Mouse (Mus musculus): ENCODE data around the gene Kif24.

Kif24 gene

DNA sequence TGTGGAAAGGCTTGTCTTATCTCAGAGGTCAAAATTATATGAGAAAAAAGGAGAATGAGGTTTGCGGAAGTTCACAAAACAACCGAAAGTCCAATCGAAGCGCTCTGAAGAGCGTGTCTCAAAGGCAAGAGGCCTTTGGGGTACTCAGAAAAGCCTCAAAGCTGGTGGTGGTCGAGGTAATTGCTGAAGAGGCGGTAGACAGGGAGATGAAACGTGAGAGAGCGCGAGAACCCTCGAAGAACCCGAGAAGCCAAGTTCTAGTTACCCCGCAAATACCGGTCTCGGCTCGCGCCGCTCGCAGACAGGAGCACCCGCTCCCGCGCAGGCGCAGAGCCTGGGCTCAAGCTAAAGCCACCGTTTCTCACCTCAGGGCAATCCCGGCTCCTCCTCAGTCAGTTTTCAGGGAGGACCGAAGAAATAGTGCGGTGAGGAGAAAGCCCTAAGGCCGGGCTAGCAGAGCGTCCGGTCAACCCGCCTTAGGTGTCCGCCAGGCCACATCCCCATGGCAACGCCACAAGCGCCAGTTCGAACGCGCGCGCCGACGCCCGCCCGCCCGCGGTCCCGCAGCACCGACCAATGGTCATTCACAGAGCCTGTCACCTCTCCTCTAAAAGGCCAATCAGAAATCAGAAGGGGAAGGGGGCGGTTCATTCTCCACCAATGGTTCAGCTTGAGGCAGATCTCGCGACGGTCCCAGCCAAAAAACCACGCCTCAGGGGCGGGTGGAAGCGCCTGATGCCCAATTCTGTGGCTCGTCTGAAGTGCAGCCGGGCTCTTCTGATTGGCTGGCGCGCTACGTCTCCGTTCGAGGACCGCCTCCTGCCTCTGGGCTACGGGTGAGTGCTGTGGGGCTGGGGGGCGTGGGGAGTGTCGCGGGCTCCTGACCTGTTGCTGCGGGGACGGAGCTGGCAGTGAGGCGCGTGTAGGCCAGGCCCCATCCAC lies at the start of gene Kif24, which contains the start of gene Nudt2:
Kif24 (minus strand) TSS at position 543 of the 942 bp plus-strand sequence.
Nudt2 (plus strand) TSS at position 807 of the 942 bp plus-strand sequence.
- DNase-seq (ENCODE audit: low read depth in 1 of 2, low spot score in 2 of 2): peak; percentile 93 to 97

DNA sequence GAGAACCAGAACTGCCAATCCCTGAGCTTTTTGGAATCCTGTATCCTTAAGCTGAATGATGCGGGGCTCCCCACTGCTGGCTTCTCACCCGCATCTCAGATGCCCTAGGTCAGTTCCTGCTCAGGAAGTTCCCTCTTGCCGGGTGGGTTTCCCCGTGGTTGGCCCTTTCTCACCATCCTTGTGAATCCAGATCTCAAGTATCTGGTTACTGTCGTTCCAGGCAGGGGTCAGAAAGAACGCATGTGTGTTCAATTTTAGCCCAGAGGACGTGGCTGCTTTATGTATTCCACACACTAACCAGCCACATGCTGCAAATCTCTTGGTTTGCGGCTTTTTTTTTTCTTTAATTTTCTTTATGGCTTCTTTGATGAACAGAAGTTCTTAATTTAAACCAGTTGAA lies 49.0 kb upstream of the Kif24 start:
- DNase-seq (ENCODE audit: low read depth in 1 of 2, low spot score in 2 of 2): no peak

DNA sequence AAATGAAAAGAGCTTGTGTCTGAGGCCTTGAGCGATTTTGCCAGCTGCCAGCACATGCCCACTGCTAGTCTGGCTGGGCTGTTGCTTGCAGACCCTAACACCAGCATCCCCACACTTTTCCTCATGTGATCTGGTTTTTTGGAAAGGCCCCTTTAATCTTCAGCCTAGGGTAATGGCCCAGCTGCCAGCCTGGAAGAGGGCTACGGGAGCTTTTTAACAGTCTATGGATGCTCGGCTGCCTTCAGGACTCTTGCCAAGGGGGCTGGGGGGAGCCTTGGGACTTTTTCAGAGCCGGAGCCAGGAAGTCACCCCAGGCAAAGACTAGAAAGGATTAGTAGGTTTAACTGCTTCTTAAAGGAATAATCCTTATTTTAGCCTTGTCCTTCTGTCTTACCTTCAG lies 48.6 kb upstream of the Kif24 start:
- DNase-seq (ENCODE audit: low read depth in 1 of 2, low spot score in 2 of 2): no peak

DNA sequence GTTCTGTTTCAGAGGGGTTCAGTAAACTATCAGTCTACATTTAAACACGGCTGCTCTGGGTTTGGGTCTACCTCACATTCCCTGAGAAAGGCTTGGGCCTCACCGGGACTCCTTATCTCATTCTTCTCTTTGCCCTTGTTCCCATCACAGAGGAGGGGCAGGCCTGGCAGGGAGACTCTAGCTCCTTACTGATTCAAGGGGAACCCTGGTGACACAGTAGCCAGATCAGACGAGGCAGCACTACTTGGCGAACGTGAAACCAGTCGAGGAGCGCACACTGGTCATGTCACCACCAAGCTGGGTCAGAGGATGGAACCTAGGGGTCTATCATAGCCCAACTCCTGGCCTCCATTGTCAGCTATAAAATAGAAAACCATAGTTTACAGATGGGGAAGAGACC lies 43.3 kb upstream of the Kif24 start:
- no peak for DNase-seq (ENCODE audit: low read depth in 1 of 2, low spot score in 2 of 2)

DNA sequence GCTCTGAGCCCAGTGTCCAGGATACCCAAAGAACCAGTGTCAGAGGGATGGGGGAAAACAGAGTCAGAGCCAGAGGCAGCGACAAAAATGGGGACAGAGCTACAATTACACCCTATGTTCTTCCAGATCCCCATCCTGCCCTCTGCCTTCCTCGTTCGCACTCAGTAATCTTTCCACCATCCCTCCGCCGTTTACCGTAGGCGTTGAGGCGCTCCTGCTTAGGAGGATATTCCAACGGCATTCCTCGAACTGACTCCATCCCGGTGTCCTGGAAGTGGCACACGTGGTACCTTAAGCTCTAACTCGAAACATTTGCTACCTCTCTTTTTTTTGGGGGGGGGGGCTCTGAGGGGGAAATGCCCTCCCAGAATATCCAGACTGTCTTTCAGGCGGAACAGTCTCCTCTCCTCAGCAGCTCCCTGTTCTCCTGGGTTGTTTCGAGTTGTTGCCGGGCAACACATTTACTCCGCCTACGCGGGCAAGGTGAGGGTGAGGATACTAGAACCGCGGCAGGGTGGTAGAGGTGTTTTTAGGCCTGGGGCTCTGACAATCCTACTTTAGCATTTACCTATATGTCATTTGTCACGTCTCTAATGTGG lies 42.7 kb upstream of the Kif24 start:
- DNase-seq (ENCODE audit: low read depth in 1 of 2, low spot score in 2 of 2): no peak

DNA sequence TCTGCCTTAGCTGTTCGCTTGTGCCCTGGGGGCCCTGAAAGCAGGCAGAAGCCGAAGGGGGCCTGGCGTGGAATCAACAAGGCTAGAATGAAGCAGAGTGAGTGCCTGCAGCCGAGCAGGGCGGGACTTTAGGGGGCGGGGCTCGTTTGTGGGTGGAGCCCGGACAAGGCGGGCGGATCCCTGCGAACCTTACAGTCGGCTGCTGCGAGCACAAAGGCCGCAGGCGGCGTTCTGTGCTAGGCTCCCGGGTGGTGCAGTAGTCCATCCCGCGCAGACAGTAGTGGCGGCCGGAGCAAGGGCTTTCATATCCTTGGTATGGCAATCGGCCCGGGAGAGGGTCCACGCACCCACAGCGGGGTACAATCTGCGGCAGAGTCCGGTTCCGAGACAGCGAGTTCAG lies 42.2 kb upstream of the Kif24 start:
- peak; percentile 22 to 67 for DNase-seq (ENCODE audit: low read depth in 1 of 2, low spot score in 2 of 2)

DNA sequence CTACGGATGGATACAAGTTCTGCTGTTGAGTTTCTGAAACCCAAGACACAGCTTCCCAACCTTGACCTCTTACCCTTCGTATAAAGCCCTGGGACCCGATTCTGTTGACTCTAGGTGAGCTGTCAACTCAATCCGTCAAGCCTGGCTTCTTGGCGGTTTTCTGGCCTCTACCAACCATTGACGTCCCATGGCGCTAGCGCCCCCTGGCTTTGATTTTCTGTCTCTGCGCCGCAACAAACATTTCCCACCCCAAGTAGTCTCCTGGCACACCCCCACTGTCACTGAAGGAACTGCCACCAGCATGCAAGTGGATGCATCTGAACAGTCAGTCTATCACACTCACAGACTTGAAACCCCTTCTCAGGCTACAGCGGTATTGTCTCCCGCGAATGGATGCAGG lies 41.5 kb upstream of the Kif24 start:
- DNase-seq (ENCODE audit: low read depth in 1 of 2, low spot score in 2 of 2): peak; percentile 26

DNA sequence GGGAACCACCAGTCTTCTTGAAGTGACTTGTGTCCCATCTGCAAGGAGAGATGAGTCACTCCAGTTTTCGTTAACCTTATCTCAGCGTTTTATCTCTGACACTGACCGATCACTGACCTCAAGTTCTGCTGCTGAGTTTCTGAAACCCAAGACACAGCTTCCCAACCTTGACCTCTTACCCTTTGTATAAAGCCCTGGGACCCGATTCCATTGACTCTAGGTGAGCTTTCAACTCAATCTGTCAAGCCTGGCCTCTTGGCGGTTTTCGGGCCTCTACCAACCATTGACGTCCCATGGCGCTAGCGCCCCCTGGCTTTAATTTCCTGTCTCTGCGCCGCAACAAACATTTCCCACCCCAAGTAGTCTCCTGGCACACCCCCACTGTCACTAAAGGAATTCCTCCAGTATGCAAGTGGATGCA lies 40.5 kb upstream of the Kif24 start:
- DNase-seq (ENCODE audit: low read depth in 1 of 2, low spot score in 2 of 2): no peak

DNA sequence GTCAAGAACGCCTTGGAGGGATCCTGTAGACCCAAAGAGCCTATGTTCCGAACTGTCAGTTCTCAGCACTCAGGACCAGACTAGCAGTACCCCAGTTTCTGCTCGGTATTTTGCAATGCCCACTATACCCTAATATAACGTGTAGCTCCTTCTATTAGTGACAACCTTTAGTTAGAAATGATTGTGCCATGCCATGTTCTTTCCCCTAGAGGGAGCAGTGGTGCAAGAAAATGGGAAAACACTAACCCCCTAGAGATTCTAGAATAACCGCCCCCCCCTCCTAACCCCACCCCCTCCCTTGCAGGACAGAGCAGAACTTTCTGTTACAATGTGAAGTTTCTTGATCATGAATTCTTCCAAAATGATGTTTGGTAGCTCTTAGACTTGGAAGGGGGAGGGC lies 39.6 kb upstream of the Kif24 start:
- no peak for DNase-seq (ENCODE audit: low read depth in 1 of 2, low spot score in 2 of 2)

DNA sequence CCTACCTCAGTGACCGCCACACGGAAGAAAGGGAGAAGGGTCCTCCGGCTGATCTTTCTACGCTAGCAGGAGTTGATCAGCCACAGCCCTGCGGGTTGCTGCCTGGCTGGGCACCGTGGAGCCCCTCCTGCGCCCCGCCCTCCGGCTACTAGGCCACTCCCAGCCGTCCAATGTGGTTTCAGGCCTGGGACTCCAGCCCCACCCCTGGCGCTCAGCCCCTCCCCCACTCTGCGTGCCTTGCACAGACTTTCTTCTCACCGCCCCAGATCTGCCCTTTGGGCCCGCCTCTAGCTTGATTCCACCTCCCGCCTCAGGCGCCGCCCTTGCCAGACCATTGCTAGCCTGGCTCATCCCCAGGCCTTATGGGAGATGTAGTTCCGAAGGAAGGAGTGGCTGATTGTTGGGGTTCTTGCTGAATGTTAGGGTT lies 38.3 kb upstream of the Kif24 start, which contains the start of gene AI464131:
AI464131 (minus strand) TSS at position 91 of the 427 bp plus-strand sequence.
- DNase-seq (ENCODE audit: low read depth in 1 of 2, low spot score in 2 of 2): peak; percentile 72

DNA sequence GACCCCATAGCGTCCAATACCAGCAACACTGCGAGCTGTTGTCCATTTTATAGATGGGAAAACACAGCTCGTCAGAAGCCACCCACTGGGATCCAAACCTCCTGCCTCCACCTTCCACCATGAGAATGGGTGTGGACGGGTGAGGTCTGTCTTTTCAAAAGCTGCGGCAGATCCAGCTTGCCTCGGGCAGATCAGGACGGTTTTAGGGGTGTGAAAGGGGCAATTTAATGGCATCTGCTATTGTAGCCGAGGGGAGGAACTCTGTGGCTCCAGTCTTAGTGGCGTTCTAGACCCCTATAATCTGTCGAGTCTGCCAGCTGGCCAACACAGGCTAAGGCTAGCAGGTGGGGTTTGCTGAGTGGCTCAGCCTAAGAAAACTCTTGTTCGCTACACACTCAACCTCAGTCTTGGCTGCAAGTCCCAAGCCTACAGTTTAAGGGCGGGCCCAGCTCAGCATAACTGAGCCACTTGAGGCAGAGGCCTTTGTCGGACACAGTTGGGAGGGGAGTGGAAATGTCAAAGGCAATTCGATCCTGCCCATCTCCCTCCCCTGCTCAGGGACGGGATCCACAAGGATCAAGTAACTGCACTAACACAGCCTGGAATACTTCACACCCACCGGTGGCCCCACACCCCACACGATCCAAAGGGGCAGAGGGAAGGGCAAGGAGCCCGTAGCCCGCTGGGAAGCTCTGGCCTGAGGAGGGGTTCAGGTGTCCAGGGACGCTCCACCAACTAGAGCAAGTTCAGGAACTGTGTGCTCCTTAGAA lies 37.7 kb upstream of the Kif24 start:
- no peak for DNase-seq (ENCODE audit: low read depth in 1 of 2, low spot score in 2 of 2)

DNA sequence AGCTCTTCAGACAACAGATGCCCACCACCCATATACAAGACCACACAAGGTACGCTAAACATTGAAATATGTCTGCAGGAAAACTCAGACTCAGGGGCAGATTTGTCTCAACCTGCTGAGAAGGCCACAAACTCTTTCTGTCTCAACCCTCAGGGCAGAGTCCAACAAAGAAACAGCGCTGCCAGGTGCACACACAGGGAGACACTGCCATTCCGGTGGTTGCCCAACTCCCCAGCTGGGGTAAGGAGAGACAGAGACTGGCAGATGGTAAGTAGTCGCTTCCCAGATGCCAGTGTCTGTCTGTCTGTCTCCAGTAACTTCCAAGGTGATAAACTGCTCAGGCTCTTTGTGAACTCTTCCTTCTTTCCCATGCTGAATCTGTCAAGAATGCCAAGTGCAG lies 36.1 kb upstream of the Kif24 start:
- DNase-seq (ENCODE audit: low read depth in 1 of 2, low spot score in 2 of 2): no peak

DNA sequence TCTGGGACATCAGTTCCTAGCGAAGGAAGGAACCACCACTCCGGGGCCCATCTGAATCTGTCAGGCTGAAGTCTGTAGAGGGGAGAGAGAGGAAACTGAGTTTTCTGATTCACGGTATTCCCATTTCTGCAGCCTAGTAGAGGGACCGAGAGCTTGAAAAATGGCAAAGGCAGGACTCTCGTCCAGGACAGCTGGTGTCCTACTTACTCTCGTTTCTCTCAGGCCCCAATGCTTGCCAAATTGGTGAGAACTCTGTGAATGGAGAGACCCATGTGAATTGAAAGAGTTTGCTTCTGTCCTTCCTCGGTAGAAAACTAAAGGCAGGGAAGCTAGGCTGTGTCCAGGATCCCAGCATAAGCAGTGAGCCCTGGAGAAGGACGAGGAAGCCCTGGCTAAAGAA lies 34.9 kb upstream of the Kif24 start:
- no peak for DNase-seq (ENCODE audit: low read depth in 1 of 2, low spot score in 2 of 2)

DNA sequence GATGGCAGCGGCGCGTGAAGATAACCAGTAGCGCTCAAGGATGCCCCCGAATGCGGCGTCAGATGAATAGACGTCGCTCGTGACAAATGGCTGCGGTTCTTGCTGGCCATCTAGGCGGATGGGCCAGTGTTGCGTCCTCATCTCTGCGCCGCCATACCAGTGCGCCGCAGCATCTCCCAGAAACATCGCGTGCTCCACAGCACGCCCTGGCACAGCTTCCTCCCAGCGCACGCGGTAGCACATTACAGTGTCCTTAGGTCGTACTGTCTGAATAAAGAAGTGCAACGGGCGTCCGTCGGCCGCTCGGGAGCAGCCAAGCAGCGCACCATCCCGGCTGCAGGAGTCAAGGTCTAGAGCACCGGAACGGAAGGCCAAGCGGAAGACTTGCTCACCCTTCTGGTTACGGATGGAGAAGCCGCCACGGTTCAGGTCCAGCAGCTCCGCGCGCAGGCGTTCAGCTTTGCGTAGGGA lies 34.3 kb upstream of the Kif24 start:
- DNase-seq (ENCODE audit: low read depth in 1 of 2, low spot score in 2 of 2): no peak

DNA sequence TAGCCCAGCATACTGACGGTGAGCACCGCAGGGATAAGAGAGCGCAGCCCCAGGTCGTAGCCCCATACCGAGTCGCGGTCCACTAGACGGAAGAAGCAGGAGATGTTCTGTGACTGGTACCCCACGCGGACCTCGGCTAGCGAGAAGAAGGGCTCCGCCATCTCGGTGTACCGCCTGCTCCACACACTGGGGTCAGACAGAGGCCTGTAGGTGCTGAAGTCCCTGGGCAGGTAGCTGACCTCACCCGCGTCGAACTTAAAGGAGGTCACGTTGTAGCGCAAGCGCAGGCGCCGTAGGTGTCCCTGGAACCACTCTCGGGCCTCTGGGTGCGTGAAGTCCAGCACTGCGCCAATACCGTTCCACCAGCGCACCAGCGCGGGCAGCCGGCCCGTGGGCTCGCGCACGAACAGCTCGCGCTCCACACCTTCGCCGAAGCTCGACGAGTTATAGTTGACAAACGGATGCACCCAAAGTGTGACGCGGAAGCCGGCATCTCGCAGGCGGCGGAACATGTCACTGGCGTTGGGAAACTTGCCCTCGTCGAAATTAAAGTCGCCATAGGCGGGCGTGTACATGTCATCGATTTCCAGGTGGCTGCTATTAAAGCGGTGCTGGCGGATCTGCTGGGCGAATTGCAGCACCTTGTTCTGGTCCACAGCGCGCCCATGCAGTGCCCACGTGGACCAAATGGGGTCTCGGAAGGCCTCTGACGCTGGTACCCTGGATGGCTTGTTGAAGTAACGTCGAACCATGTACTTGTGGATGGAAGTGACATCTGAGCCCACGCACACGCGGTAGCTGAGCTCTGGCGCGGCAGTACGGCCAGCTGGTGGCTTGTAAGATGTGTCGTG lies 33.5 kb upstream of the Kif24 start:
- DNase-seq (ENCODE audit: low read depth in 1 of 2, low spot score in 2 of 2): no peak

DNA sequence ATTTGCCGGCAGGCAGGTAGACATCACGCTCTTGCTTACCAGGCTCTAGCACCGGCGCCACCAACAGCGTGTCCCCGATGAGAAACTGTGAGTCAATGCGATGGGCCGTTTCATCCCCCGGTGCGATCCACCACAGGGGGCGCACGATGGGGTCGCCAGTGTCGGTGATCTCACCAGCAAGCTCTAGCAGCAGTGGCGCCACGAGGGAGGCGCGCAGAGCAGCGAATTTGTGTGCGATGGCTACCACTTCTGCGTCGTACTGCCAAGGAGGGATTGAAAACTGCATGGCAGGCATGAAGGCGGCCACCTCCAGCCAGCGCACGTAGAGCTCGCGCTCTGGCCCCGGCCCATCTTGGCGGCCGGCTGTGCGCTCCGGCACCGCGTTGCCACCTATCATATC lies 32.9 kb upstream of the Kif24 start:
- DNase-seq (ENCODE audit: low read depth in 1 of 2, low spot score in 2 of 2): no peak

DNA sequence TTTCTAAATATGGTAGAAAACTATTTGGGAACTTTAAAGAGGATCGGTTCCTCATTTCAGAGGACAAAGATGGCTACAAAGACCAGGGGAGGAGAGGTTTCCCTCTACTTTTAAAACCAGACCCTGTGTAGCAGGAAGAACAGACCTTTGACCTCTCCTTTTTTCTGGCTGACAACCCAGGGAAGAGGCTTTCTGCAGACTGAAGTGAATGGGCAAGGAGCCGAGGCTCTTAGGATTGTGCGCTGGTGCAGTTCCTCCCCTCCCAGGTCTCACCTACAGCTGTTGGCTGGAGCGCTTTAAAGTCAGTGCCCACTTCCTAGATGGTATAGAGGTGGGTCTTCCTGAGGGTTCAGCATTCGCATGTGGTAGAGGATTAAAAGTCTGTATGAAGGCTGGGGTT lies 32.4 kb upstream of the Kif24 start:
- DNase-seq (ENCODE audit: low read depth in 1 of 2, low spot score in 2 of 2): no peak

DNA sequence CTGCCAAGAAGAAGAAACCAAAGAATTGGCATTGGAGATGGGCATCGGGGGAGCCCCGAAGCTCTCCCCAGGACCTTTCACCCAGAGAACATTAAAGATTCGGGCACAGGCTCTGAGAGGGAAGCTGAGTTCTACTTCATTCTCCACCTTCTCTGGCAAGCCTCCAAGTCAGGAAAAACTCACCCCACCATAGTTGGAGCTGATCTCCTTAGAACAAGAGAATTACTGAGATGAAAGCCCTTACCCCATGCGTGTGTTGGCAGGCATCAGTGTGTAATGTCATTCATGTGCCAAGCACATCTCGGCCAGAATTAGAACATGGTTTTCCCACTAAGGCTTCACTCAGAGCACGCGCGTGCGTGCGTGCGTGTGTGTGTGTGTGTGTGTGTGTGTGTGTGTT lies 31.2 kb upstream of the Kif24 start:
- DNase-seq (ENCODE audit: low read depth in 1 of 2, low spot score in 2 of 2): no peak

DNA sequence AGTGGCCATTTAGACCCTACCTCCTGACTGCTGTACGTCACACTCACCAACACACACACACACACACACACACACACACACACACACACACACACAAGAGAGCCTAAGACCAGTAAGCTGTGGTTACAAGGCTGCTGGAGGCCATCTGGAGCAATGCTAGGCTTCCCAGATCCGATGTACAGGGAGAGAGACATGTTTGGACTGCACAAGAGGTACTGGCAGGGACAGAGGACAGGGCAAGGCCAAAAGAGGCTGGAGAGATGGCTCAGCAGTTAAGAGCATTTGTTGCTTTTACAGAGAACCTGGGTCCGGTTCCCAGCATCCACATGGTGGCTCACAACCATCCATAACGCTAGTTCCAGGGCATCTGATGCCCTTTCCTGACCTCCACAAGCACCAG lies 30.4 kb upstream of the Kif24 start:
- no peak for DNase-seq (ENCODE audit: low read depth in 1 of 2, low spot score in 2 of 2)

DNA sequence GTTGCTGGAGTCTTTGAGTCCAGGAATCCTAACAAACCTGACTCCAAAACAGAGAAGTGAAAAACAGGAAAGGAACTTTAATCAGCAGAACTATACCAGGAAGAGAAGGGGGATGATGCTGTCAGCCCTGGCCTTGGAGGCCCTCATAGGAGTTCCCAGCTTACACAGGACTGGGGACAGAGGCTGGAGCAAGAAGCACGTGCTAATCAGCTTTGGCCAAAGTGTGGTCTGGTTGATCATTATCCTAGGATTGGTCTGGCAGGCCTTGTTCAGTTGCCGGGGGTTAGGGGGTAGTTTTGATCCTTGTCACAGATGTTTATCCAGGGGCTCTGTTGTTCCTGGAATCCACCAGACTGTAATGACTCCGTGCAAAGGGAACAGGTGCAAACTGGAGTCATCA lies 29.7 kb upstream of the Kif24 start:
- DNase-seq (ENCODE audit: low read depth in 1 of 2, low spot score in 2 of 2): no peak
